Mouse (Mus musculus) kidney, embryonic 14.5 days (tissue): ENCODE measurements around the gene B4galt1. TPM values are rescaled to one million over a fixed set of nuclear protein-coding genes. Genes with fewer than 3 reads are reported as not detected.

Experiments used
- ATAC-seq: fragments of 200-750 bp; cut with Nextera tagmentation; 2 replicates; pipeline ENCODE4 v1.8.0; 2017; ENCODE audit warnings: moderate number of reproducible peaks, mild to moderate bottlenecking, moderate TSS enrichment, moderate library complexity; ENCODE audit not compliant: low FRiP score, low TSS enrichment
- H3K27ac ChIP-seq: fragments of 300-500 bp; sonication (generic); 2 replicates; pipeline ENCODE4 v1.5.1; 2014; ENCODE audit warnings: low read depth, mild to moderate bottlenecking, low read length, moderate library complexity, mixed read lengths
- H3K27me3 ChIP-seq: fragments of 300-500 bp; sonication (generic); 2 replicates; pipeline ENCODE4 v1.6.1; 2014; ENCODE audit warnings: mild to moderate bottlenecking, low read length; ENCODE audit not compliant: control insufficient read depth, insufficient read depth
- H3K36me3 ChIP-seq: fragments of 300-500 bp; sonication (generic); 2 replicates; pipeline ENCODE4 v1.6.1; 2014; ENCODE audit warnings: low read length, mixed read lengths; ENCODE audit not compliant: control insufficient read depth, insufficient read depth
- H3K4me1 ChIP-seq: fragments of 300-500 bp; sonication (generic); 2 replicates; pipeline ENCODE4 v1.6.1; 2014; ENCODE audit warnings: low read length, mixed read lengths; ENCODE audit not compliant: control insufficient read depth, insufficient read depth
- H3K4me2 ChIP-seq: fragments of 300-500 bp; sonication (generic); replicated peaks from 2 replicates; pipeline ENCODE4 v1.6.1; 2014; ENCODE audit warnings: low read depth, mild to moderate bottlenecking, low read length
- H3K4me3 ChIP-seq: fragments of 300-500 bp; sonication (generic); 2 replicates; pipeline ENCODE4 v1.5.1; 2014; ENCODE audit warnings: mild to moderate bottlenecking, low read length
- H3K9ac ChIP-seq: fragments of 300-500 bp; sonication (generic); 2 replicates; pipeline ENCODE4 v1.6.1; 2014; ENCODE audit warnings: low read depth, mild to moderate bottlenecking, low read length, moderate library complexity
- H3K9me3 ChIP-seq: fragments of 300-500 bp; sonication (generic); 2 replicates; pipeline ENCODE4 v1.6.1; 2016; ENCODE audit warnings: low read length; ENCODE audit not compliant: control insufficient read depth
- WGBS: fragments of 180-500 bp; shearing (Covaris S2); extraction: QIAGEN DNeasy Blood & Tissue Kit; methylation state at CpG from one replicate; pipeline ENCODE4 v1.1.7; 2014; 5-methylcytosine and 5-hydroxymethylcytosine counted together
- polyA plus RNA-seq: library from polyadenylated mRNA; unstranded; fragments of >200 nt; fragmentation: Nextera tagmentation; extraction: Ambion mirVana; gene quantifications from 2 replicates; pipeline ENCODE4 v1.2.1, GENCODE M21; 2014

B4galt1 gene
- polyA plus RNA-seq, 1 experiment from 2014 or later: 45.8 TPM

DNA sequence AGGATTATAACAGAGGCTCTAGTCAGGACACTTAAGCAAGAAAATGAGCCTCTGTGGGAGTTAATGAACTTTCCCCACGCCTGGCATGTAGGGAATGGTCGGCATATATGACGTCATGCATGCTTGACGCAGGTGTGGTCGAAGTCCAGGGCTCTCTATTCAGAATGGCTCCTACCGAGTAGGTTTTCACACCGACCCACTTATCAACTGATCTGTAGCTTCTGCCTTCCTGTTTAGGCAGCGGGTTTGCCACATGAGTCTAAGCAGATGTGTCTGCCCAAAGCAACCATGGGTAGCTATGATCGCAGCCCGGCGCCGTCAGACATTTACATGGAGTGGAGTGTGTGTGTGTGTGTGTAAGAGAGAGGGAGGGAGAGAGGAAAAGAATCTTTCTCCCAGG, 14.6 kb downstream of the B4galt1 start:
- H3K27me3 ChIP-seq: no peaks in the 10 kb centered on the region
- WGBS: 78% methylated on average over 12 of the region's 12 CpGs
- no peaks in the 10 kb centered on the region for H3K9me3 ChIP-seq
- no peak overlapping the region for H3K4me2 ChIP-seq
- no peak for ATAC-seq
- H3K27ac ChIP-seq: no peak overlapping the region
- no peak overlapping the region for H3K4me3 ChIP-seq
- H3K36me3 ChIP-seq: no peaks in the 10 kb centered on the region
- peaks cover 20% of the 10 kb centered on the region; the same call in 1 of the 2 replicates for H3K4me1 ChIP-seq
- no peak overlapping the region for H3K9ac ChIP-seq

DNA sequence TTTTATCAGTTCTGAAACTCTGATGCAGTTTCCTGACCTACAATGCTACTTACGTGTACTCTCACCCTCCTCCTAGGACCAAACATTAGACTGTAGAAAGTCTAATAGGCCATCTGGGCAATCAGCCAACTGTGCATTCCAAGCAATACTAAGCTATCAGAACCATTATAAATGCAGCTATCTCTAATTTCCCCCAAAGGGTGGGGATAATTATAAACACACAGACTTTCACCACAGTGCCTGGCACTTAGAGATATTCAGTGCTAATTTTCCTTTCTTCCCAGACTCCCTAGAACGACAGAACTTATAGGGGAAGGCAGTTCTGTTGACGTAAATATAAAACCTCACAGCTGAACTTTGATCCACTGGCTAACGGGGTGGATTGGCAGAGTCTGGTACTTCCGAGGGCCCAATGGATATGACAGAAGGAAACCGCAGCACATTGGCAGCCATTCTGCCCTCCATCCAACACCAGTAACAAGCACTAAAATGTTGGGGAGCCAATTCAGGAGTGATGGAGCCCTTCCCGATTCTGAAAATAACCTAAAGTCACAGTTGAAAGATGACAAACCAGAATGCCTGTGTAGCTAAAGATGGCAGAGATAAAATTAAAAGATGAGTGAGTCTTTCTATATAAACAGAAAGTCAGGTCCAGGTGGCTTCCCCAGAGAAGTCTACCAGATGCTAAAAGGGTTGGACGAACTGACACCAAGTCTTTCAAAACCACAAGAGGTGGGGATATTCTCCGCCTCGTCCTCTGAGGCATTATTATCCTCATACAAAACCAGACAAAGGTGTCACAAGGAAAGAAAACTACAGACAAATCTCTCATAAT, 16.1 kb downstream of the B4galt1 start:
- Histone ChIP-seq H3K36me3 (no peaks in the 10 kb centered on the region), H3K4me2 (no peak overlapping the region), H3K27ac (peak overlapping the region; percentile 6; the same call in 1 of the 2 replicates), H3K4me3 (no peak overlapping the region), H3K27me3 (no peaks in the 10 kb centered on the region), H3K9me3 (no peaks in the 10 kb centered on the region), H3K9ac (0 out of 2 replicates have a peak overlapping the region, but pooled peaks have one; percentile 4), H3K4me1 (peaks cover 11% of the 10 kb centered on the region; the same call in 1 of the 2 replicates)
- peak; percentile 65; the same call in 1 of the 2 replicates for ATAC-seq
- 56% methylated on average over 10 of the region's 10 CpGs for WGBS

DNA sequence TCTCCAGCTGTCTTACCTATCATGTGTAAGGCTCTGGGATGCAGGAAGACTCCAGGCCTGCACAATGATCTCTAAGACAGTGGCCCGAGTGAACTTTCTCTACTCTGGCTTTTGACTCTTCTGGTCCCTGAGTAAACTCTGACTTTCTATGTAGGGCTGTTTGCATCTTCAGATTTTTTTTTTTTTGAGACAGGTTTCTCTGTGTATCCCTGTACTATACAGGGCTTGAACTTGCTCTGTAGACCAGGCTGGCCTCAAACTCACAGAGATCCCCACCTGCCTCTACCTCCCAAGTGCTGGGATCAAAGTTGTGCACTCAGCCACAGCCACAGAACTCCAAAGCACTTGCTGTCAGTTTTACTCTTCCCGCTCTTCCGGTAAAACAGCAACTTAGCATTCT, 16.8 kb downstream of the B4galt1 start:
- H3K27ac ChIP-seq: peak overlapping the region; percentile 6; the same call in 1 of the 2 replicates
- peaks cover 11% of the 10 kb centered on the region; the same call in 1 of the 2 replicates for H3K4me1 ChIP-seq
- WGBS: 52% methylated on average over 3 of the region's 3 CpGs
- H3K4me3 ChIP-seq: no peak overlapping the region
- H3K9ac ChIP-seq: 0 out of 2 replicates have a peak overlapping the region, but pooled peaks have one; percentile 4
- no peak for ATAC-seq
- no peaks in the 10 kb centered on the region for H3K9me3 ChIP-seq
- H3K27me3 ChIP-seq: no peaks in the 10 kb centered on the region
- no peak overlapping the region for H3K4me2 ChIP-seq
- no peaks in the 10 kb centered on the region for H3K36me3 ChIP-seq

DNA sequence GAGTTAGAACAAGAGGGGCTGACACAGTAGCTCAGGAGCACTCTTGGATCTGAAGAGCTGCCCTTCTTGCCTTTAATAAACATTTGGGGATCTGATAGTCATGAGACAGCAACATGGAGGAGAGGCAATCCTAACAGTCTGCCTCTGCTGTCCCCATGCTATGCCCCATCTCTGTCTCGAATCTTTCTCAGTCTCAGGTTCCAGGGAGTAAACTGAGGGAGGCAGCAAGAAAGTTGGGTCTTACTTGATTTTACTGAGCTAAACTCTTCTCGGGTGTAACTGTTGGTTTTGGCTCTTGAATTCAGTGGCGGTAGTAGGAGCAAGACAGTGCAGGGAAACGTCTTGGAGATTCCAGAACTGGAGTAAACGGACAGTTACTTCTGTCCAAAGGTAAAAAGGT, 18.9 kb downstream of the B4galt1 start:
- H3K36me3 ChIP-seq: no peaks in the 10 kb centered on the region
- no peaks in the 10 kb centered on the region for H3K27me3 ChIP-seq
- ATAC-seq: no peak
- H3K4me3 ChIP-seq: no peak overlapping the region
- 85% methylated on average over 5 of the region's 5 CpGs for WGBS
- peaks cover 11% of the 10 kb centered on the region; the same call in 1 of the 2 replicates for H3K4me1 ChIP-seq
- H3K9ac ChIP-seq: no peak overlapping the region
- H3K9me3 ChIP-seq: no peaks in the 10 kb centered on the region
- no peak overlapping the region for H3K27ac ChIP-seq
- H3K4me2 ChIP-seq: no peak overlapping the region

DNA sequence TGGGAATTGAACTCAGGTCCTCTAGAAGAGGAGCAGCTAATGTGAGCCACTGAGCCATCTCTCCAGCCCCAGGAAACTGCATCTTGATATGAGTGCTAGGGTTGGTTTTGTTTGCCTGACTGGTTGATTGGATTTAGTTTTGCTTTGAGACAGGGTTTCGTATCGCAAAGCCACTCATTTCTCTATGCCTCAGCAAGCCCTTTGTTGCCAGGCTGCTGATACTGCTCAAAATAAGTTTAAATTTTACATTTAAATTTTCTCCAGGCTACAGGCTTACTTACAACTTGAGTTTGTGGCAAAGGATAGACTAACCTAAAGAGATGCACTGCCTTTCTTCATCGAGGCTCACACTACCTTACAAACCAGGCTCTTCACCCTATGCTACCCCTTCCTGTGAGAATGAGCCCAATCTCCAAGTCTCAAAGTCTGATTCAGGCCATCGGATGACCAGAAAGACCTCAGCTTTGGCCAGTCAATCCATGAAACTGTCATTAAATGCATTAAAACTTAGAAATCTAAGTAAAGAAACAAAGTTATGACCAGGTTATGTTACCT, 19.5 kb downstream of the B4galt1 start:
- no peak overlapping the region for H3K9ac ChIP-seq
- H3K4me1 ChIP-seq: peaks cover 11% of the 10 kb centered on the region; the same call in 1 of the 2 replicates
- no peak for ATAC-seq
- H3K9me3 ChIP-seq: no peaks in the 10 kb centered on the region
- H3K36me3 ChIP-seq: no peaks in the 10 kb centered on the region
- no peak overlapping the region for H3K4me2 ChIP-seq
- H3K27ac ChIP-seq: no peak overlapping the region
- H3K27me3 ChIP-seq: no peaks in the 10 kb centered on the region
- no peak overlapping the region for H3K4me3 ChIP-seq
- WGBS: 93% methylated on average over 4 of the region's 4 CpGs

DNA sequence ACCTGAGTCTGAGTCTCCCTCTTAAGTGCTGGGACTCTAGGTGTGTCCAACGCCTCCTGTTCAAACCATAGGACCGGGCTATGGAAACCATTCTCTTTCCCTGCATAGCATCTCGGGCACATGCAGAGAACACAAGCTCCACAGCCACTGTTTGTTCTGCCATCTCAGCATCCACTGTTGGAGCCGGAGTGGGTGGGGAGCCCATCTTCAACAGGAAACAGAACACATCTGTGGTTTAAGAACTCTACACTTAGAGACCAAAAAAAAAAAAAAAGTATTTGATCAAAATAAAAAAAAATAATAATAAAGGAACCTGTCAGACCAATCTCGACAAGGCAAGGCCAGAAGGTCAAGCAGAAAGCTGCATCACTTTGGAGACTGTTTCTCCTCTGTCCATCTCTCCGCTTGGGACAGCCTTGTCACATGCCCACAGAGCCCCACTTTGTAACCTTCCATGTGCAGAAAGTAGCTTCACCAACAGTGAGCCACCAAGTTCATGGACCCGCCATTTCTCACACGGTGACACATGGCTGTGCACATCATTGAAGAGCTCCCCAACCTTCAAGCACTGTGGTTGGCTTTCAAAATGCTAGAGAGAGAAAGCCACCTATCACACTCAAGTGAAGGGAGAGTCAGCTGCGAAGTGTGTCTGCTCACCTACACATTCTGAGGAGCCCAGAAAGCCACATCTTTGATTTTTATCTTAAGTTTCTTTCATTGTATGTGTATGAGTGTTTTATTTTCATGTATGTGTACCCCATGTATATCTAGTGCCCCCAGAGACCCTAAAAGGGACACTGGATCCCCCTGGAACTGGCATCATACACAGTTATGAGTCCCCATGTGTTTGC, 20.2 kb downstream of the B4galt1 start:
- no peak for ATAC-seq
- no peak overlapping the region for H3K4me3 ChIP-seq
- no peaks in the 10 kb centered on the region for H3K9me3 ChIP-seq
- H3K9ac ChIP-seq: no peak overlapping the region
- H3K4me2 ChIP-seq: no peak overlapping the region
- 93% methylated on average over 9 of the region's 9 CpGs for WGBS
- no peaks in the 10 kb centered on the region for H3K27me3 ChIP-seq
- no peak overlapping the region for H3K27ac ChIP-seq
- no peaks in the 10 kb centered on the region for H3K36me3 ChIP-seq
- H3K4me1 ChIP-seq: peaks cover 11% of the 10 kb centered on the region; the same call in 1 of the 2 replicates

DNA sequence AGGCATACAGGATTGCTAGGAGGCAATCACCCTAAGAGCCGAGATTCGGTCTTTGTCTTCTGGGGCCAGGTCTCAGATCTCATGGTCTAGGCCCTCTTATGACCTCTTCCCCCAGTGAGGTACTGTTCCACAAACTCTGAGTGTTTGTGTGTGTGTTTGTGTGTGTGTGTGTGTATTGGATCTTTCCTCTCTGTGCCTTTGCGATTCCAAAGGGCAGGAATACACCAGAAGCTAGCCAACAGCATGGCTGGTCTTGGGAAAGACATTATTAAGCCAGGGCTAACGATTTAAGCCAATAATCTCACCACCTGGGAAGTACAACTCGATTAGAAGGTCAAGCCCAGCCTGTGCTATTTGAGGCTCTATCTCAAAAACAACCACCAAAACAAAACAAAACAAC, 23.3 kb downstream of the B4galt1 start:
- H3K9me3 ChIP-seq: no peaks in the 10 kb centered on the region
- H3K27ac ChIP-seq: no peak overlapping the region
- WGBS: 77% methylated on average over 5 of the region's 5 CpGs
- no peaks in the 10 kb centered on the region for H3K4me1 ChIP-seq
- H3K36me3 ChIP-seq: no peaks in the 10 kb centered on the region; the same call in 1 of the 2 replicates
- H3K4me2 ChIP-seq: no peak overlapping the region
- H3K4me3 ChIP-seq: no peak overlapping the region
- no peaks in the 10 kb centered on the region for H3K27me3 ChIP-seq
- ATAC-seq: no peak
- no peak overlapping the region for H3K9ac ChIP-seq

DNA sequence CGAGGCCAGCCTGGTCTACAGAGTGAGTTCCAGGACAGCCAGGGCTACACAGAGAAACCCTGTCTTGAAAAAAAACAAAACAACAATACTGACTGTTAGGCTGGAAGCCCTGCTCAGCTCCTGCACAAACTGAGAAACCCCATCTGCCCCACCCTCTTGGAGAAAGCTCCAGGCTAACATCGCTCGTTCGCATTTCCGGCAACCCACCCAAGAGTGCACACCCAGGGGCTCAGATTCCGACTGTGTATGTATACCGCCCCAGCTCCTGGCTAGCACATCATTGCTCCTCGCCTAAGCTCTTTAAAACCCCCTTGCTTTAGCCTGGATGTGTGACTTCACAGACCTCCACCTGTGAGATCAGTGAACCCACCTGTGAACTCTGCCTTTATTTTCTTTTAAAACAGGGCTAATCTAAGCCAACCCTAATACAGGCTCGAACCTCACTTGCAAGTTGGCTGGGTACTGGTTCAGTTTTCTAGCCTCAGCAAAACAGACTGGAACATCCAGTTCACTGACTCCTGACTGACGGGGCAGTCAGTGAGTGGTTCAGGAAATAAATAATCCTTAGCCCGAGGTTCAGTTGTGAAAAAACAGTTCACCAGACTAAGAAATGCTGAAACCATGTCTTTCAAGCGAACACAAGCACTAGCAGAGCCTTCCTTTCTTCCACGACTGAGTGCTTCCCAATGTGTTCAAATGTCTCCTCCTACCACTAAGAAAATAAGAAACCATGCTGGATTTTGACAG, 24.0 kb downstream of the B4galt1 start:
- Histone ChIP-seq H3K4me1 (no peaks in the 10 kb centered on the region), H3K4me2 (no peak overlapping the region), H3K36me3 (no peaks in the 10 kb centered on the region; the same call in 1 of the 2 replicates), H3K9ac (no peak overlapping the region), H3K27ac (no peak overlapping the region; the same call in 1 of the 2 replicates), H3K9me3 (no peaks in the 10 kb centered on the region), H3K4me3 (no peak overlapping the region), H3K27me3 (no peaks in the 10 kb centered on the region)
- WGBS: 56% methylated on average over 13 of the region's 13 CpGs
- ATAC-seq: 0 out of 2 replicates have a peak, but pooled peaks have one; percentile 44
